In the genomic region with DNA sequence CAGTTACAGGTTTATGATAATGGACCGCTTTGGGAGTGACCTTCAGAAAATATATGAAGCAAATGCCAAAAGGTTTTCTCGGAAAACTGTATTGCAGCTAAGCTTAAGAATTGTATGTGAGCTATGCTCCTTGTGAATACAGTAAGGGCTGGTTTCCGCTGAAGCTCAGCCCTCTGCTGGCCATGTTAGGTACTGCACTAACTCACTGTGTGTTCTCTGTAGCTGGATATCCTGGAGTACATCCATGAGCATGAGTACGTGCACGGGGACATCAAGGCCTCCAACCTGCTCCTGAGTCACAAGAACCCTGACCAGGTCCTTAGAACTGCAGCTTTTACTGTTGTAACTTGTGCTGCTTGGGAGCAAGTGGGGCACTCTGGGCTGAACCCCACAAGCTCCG, we compare ENCODE assay signal across 7 mouse cellular contexts. TPM values are rescaled to one million over a fixed set of nuclear protein-coding genes. Genes with fewer than 3 reads are reported as not detected.
DNase-seq lines count a peak whose midpoint lies in the region; ATAC-seq lines count a peak whose summit lies in the region.

No protein-coding gene starts in this region.

- no peak overlapping the region for H3K4me3 ChIP-seq in intestine, embryonic 14.5 days (ENCODE audit: low read depth, low read length)
- no peak overlapping the region for H3K4me3 ChIP-seq in midbrain, embryonic 13.5 days (replicated peaks)

- 41% methylated on average over 6 of the region's 6 CpGs for WGBS in intestine, embryonic 14.5 days
- 51% methylated on average over 6 of the region's 6 CpGs for WGBS in midbrain, embryonic 13.5 days

- H3K9me3 ChIP-seq in intestine, embryonic 14.5 days (ENCODE audit: control insufficient read depth, low read length) = no peaks in the 10 kb centered on the region
- no peaks in the 10 kb centered on the region for H3K9me3 ChIP-seq in midbrain, embryonic 13.5 days

- H3K27ac ChIP-seq in intestine, embryonic 14.5 days (ENCODE audit: low read depth) = no peak overlapping the region
- no peak overlapping the region for H3K27ac ChIP-seq in midbrain, embryonic 13.5 days

- H3K4me1 ChIP-seq in intestine, embryonic 14.5 days (replicated peaks; ENCODE audit: control insufficient read depth, insufficient read depth, low read length) = no peaks in the 10 kb centered on the region
- 0 out of 2 replicates have a peak, but pooled peaks cover 2% of the 10 kb centered on the region for H3K4me1 ChIP-seq in midbrain, embryonic 13.5 days (replicated peaks)

- H3K9ac ChIP-seq in intestine, embryonic 14.5 days (ENCODE audit: low read length) = no peak overlapping the region
- no peak overlapping the region for H3K9ac ChIP-seq in midbrain, embryonic 13.5 days (replicated peaks)

- peaks cover 13% of the 10 kb centered on the region for H3K36me3 ChIP-seq in intestine, embryonic 14.5 days (ENCODE audit: control insufficient read depth, insufficient read depth, low read length)
- peaks cover 16% of the 10 kb centered on the region; the same call in 1 of the 2 replicates for H3K36me3 ChIP-seq in midbrain, embryonic 13.5 days

- peak; percentile 87 for DNase-seq in cerebellum, adult 9-10 months
- peak; percentile 55 to 85 for DNase-seq in frontal cortex, postnatal 10 days (ENCODE audit: low spot score in 2 of 2)
- DNase-seq in intestine, embryonic 14.5 days (ENCODE audit: low spot score) = peak; percentile 93
- peak; percentile 91 to 94 for DNase-seq in left cerebral cortex, postnatal 25 days (ENCODE audit: low spot score in 2 of 2)
- DNase-seq in spleen, adult 12 weeks (ENCODE audit: low spot score) = peak; percentile 57

- no peaks in the 10 kb centered on the region for H3K27me3 ChIP-seq in intestine, embryonic 14.5 days (replicated peaks; ENCODE audit: control insufficient read depth, insufficient read depth, low read length)
- H3K27me3 ChIP-seq in midbrain, embryonic 13.5 days = no peaks in the 10 kb centered on the region

- peak; percentile 77 for ATAC-seq in activated CD4-positive, CD25-positive, alpha-beta regulatory T cell, adult 4 months
- peak; percentile 73; the same call in 1 of the 2 replicates for ATAC-seq in intestine, embryonic 14.5 days (replicated peaks; ENCODE audit: low FRiP score, low TSS enrichment, low read depth)
- ATAC-seq in midbrain, embryonic 13.5 days = peak; percentile 66

- H3K4me2 ChIP-seq in intestine, embryonic 14.5 days (ENCODE audit: low read length) = no peak overlapping the region
- no peak overlapping the region for H3K4me2 ChIP-seq in midbrain, embryonic 13.5 days (replicated peaks)

- intact Hi-C loops in left cerebral cortex, postnatal 25 days (cut with DNase I) = loop anchor here (2.0 to 5.0 kb wide), 4 partner anchors 43 to 219 kb away; partner anchors contain the start of gene Vrk1

RNA-seq across cellular contexts. Expression of gene Vrk1, which starts 45.8 kb away (rescaled TPM):
- 100 to 1,000 TPM; 161 to 189 TPM for polyA plus RNA-seq in activated CD4-positive, CD25-positive, alpha-beta regulatory T cell, adult 4 months (2017; shearing (Covaris generic))
- polyA plus RNA-seq in intestine, embryonic 14.5 days (2014; fragmentation: Nextera tagmentation; extraction: Ambion mirVana) = 73.2 and 75.0 TPM in 2 replicates
- 10 to 100 TPM; 12.6 to 17.7 TPM for total RNA-seq in left cerebral cortex, postnatal 25 days (2021)
- 50.9 and 55.9 TPM in 2 replicates for polyA plus RNA-seq in midbrain, embryonic 13.5 days (2015; fragmentation: Nextera tagmentation; extraction: Ambion mirVana)
